Mouse (Mus musculus) brain, adult 2 months (tissue): ENCODE results near the gene Pip4p1.
"Not testable (repeated sequence)": the region's sequence is repeated elsewhere in the genome, so short reads cannot be mapped to it uniquely, and the experiment has no call there.

Source experiments
- DNase-seq: peaks from one replicate; pipeline ENCODE4 v3.0.0; 2011; ENCODE audit warnings: low read depth, low spot score

Gene Pip4p1

DNA sequence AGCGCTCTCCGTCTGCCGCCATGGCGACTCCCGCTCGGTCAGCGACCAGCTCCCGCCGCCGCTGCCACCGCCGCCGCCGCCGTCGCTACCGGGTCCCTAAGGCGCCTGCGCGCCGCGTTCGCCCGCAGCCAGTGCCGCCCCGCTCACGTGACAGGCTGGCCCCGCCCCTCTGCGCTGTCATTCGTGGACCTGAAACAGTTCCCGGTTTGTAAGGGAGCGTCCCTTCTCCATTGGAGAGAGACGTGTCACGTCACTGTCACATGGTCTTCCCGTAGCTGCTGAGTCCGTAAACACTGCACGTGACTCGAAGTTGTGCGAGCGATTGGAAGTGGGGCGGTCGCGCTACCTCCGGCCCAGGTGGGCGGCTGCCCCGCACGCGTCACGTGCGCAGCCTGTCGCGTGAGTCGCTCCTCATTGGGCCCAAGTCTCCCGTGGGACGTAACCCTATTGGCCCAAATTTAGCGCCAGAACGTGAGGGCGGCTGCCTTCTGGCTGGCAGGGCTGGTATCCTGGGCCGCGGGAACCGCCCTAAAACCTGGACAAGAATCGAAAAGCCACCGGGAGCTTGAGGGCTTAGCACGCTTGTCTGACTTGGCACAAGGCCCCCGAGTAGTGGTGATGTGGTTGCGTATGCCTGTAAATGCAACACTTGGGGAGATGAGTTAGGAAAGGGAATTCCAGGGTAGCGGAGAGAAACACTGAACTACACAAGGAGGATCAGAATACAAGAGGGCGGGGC, at the start of gene Pip4p1, which contains the start of gene Pnp:
TSS of gene Pip4p1 (minus strand) at position 103 of the 739 bp plus-strand sequence.
TSS of gene Pnp (plus strand) at position 329 of the 739 bp plus-strand sequence.
- peak; percentile 100 for DNase-seq

DNA sequence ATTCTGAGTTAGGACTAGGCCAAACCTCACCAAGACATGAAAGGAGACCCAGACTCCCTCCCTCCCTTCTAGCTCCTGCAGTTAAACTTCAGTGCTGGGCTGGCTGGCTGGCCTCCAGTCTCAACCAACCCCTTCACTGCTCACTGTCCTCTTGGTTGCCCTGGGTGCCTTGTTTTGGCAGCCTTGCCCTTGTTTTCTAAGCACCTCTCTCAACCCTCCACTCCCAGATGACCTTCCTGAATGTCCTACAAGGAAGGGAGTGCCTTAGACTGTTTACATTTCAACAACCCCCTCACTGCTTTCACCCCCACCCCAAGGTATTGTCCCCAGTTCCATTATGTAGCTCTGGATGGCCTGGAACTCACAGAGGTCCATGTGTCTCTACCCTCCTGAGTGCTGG, 49.0 kb upstream of the Pip4p1 start:
- no peak for DNase-seq

DNA sequence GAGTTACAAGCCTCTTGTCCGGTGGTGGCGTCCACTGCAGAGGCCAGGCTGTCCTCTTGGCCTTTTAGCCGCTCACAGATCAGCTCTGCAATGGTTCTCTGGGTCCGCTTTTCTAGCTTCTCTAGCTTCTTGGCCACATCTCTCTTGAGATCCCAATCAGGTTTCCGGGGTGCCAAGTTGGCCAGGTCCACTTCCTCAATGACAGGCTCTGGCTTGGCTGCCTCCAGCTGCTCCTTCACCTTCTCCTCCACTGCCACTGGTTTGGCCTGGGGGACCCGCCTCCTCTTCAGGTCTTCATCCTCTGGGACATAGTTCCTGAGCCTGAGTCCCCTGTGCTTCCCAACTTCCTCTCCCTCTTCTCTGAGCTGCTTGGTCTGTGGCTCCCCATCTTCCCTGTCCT, 47.8 kb upstream of the Pip4p1 start:
- peak; percentile 9 for DNase-seq

DNA sequence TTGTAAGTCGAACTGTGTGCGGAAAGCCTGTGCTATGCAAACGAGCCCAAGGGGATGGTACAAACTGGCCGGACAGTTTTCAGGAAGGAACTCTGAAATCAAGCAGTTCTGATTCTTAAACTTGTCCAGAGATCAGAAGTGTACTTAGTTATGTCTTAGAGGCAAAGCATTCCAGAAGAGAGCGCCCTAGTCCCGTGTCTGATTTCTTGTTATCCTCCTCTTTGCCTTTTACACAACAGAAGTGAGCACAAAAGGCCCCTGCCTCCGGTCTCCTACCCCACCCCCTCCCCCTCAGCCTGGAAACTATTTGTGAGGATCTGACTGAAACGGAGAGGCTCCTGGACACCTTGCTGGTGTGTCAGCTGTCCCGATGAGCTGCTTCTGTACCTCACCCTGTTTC, 46.0 kb upstream of the Pip4p1 start:
- no peak for DNase-seq

DNA sequence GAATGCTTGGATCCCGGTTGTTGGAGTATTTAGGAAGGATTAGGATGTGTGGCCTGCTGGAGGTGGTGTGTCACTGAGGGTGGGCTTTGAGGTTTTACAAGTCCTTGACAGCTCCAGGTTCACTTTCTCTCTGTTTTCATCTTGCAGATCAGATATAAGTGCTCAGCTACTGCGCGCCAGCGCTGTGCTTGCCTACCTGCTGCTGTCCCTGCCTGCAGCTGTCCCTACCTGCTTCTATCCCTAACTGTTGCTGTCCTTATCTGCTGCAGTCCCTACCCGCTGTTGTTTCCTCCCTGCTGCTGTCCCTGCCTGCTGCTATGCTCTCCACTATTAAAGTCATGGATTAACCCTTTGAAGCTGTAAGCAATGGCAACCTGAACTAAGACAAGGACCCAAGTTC, 44.3 kb upstream of the Pip4p1 start:
- DNase-seq: no peak

DNA sequence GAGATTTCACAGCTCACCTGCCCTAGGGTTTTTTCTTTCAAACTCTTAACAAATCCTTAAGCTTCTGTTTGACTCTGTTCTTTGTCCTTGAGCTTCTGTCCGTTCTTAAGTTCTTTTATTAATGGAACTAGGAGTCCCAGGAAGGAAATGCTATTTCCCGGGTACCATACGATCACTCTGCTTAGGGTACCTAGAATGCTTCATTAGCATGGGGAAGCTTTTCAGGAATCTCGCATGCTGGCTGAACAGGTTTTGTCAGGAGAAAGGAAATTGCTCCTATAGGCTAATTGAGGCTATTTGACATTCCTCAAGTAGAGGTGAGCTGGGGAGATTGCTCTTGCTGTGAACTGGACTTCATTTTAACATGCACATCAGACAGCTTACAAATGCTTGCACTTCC, 43.0 kb upstream of the Pip4p1 start:
- DNase-seq: no peak

DNA sequence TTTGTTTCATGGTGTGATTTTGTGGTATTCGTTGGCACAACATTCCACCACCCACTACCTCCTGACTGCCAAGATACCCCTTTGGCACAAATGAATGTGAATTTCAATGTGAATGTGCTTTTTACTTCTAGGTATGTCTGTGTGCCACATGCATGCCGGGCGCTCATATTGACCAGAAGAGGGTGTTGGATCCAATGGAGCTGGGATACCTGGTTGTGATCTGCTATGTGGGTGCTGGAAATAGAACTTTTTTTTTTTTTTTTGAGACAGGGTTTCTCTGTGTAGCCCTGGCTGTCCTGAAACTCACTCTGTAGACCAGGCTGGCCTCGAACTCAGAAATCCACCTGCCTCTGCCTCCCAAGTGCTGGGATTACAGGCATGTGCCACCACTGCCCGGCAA, 42.4 kb upstream of the Pip4p1 start:
- DNase-seq: not testable (repeated sequence)

DNA sequence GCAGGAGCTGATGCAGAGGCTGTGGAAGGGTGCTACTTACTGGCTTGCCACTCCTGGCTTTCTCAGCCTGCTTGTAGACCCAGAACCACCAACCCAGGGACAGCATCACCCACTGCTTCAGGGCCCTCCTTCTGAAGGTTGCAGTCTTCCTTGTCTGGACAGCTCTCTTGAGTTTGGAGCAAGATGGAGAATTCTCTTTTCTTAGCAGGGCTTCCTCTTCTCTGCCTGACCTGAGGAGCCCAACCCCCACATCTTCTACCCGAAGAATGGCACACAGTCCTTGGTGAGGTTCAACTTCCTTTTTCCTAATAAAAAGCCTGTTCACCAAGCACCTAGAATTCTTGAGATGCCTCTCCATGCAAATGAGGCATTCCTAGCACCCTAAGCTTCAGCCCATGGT, 40.2 kb upstream of the Pip4p1 start:
- peak; percentile 10 for DNase-seq

DNA sequence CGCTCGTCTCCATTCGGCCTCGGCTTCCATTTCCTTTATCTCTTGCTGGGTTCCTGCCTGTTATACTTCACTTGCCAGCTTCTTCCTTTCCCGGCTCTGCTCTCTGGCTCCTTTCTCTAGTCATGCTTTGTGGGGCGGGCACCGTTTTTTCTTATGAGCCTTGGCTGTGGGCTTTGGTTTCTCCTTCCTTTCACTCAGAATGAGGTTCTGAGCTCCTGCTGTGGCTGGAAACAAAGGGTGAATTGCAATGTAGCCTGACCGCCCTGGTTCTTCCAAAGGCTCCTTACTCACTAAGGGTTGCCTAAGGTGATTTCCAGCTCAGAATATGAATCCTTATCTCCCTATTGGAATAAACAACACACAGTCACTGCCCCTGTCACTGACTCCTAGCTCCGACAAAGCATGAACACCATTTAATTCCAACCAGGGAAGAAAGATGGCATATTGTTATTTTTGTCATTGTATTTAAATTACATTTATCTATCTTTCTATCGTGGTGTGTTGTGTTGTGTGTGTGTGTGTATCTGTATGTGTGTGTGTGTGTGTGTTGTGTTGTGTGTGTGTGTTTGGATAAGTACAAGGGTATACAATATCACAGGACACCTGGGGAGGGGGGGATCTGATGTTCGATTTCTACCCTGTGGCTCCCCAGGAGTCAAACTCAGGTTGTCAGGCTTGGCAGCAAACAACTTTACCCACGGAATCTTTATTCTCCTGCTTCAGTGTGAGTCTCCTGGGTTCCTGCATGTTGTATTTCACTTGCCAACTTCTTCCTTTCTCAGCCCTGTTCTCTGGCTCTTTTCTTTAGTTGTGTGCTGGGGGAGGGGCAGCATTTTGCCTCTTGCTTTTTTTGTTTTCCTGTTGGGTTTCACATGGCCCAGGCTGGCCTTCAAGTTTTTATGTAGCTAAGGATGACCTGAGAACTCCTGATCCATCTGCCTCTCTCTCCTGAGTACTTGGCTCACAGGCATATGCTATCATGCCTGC, 39.2 kb upstream of the Pip4p1 start:
- peak; percentile 71 for DNase-seq

DNA sequence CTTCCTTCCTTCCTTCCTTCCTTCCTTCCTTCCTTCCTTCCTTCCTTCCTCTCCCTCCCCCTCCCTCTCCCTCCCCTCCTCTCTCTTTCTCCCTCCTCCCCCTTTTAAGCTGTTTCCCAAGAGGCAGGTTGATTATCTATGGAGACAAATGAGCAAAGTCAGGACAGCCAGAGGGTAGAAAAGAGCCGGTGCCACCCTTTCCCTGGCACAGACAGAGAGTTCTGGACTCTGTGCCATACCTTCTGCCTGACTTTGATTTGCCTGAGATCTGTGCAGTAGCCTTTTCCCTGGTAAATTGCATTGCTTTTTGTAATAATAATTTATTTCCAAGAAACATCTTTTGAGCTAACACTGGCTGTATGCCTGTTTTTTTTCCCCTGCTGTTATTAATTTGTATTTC, 38.4 kb upstream of the Pip4p1 start:
- peak; percentile 20 for DNase-seq

DNA sequence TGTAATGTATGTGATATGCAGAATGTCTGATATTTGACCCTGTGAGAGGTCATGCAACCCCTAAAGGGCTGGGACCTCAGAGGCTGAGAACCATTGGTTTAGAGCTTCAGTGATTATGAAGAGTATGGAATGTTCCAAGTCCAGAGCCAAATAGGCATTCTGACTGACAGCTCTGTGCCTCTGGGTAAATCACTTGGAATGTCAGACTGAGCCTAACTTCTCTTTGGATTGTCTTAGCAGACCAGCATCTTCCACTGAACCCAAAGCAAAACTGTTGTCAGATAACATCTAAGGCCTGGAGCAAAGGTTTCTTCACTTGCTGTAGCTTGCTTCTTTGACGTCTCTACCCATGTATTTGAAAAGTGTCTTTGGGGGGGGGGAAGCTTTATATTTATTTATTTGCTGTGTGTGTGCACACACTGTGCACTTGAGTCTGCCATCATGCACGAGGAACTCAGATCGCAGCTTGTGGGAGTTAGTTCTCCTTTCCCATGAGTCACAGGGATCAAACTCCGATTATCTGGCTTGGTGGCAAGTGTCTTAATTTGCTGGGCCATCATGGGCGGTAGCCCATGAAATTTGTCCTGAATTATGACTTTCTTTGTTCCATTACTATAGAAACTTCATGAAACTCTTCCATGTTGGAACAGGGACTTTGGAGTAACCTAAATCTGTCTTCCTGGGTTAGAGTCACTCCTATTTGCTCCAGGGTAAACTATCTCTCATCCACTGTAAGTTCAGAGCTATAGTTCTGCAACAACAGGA, 37.7 kb upstream of the Pip4p1 start:
- no peak for DNase-seq

DNA sequence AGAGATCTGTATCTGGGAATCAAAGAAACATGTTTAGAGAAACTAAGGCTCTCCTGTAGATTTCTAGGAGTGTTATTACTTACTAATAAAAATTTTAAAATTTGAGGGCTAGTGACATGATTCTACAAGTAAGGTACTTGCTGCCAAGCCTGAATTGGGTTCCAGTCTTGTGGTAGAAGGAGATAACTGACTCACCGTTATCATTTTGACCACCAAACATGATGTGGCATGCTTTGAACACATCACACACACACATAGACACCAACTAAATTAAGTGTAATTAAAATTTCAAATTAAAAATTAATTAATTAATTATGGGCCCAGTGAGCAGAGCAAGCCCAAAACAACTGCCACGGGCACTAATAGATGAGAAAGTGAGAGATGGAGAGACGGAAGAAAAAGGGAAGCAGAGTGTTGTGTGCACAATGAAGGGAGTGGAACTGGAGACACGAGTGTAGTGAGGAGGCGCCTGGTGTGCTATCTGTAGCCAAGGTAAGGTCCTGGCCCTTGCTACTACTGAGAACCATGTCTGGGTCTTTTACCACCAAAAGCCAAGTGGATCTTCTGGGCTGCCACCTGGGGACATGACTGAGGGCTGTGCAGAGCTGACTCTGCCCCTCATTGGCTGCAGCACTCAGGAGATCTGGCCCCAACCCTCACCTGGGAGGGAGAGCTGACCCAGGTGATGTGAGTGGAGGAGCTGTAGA, 27.8 kb upstream of the Pip4p1 start:
- not testable (repeated sequence) for DNase-seq

DNA sequence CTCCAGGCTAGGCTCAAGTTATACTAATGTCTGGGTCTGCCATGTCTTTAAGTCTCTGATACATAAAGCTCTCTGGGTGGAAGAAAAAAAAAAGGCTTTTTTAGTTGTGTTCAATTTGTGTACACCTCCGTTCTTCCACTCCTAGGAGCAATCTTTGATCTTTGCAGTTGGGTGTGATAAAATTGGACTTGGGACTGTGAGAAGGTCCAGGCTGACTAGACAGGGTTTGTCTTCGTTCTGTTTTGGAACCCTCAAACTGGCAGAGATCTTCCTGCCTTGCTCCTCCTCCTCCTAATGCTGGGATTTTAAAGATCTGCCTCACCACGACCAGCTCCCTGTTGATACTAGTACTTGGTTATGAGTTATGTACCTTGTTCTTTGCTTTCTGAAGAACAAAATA, 26.5 kb upstream of the Pip4p1 start:
- DNase-seq: not testable (repeated sequence)

DNA sequence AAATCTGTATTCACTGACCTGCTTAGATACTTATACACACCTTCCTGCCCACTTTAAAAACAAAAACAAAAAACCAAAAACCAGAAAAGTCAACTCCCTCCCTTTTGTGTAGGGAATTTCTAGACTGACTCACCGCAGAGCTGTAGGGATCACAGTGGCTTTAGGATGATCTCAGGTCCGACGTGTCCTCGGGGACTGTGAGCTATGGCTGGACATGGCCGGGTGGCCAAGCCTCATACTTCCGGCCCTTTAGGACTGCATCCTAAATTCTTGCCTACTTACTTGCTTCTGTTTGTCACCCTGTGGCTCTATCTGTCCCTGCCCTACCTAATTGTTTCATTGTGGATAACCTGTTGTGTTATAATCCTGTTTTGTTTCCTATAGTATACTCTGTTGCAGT, 26.1 kb upstream of the Pip4p1 start:
- not testable (repeated sequence) for DNase-seq

DNA sequence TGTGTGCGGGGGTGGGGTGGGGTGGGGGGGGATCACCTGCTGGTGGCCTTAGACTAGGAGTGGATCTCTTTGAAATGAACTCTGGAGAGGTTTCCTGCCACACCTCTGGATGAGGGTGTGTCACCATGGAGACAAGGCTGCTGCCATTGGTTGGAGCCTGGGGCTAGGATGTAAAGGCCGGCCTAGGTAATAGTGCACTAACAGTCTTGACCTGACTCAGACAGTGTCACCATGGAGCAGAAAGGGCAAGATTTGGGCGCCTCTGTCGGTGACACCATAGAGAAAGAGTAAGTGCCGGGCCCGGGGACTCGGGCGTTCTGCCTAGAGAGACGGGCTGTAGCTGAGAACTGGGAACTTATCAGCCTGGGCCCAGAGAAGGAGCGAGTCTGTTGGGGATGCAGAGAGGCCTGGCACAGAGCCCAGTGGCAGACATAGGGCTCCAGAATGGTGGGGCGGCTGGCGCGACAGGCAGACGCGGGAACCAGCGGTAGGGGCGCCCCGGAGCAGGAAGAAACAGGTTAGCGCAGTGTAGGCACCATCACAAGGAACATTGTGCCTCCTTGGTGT, 25.4 kb upstream of the Pip4p1 start, which contains the start of gene Pnp2:
TSS of gene Pnp2 (plus strand) at position 51 of the 567 bp plus-strand sequence.
- DNase-seq: not testable (repeated sequence)

DNA sequence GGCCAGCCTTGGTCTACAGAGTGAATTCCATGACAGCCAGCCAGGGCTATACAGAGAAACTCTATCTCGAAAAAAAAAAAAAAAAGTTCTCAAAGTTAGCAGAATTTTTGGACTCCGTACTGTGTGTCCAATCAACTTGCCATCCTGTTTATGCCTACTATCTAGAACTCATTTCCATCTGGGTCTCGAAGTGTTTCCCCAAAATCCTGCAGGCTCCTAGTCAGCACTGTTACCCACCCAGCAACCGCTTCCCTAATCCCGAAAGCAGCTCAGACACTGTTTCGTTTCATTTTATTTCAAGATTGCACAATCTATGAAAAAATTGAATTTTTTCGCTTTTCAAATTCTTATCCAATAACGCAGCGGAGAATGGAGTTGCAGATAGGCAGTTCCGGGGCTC, 24.8 kb upstream of the Pip4p1 start:
- no peak for DNase-seq

DNA sequence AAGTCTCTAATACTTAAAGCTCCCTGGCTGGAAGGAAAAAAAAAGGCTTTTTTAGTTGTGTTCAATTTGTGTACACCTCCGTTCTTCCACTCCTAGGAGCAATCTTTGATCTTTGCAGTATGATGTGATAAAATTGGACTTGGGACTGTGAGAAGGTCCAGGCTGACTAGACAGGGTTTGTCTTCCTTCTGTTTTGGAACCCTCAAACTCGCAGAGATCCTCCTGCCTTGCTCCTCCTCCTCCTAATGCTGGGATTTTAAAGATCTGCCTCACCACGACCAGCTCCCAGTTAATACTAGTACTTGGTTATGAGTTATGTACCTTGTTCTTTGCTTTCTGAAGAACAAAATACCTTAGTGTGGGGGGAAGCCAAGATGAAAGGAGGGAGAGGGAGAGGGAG, 14.9 kb upstream of the Pip4p1 start:
- not testable (repeated sequence) for DNase-seq

DNA sequence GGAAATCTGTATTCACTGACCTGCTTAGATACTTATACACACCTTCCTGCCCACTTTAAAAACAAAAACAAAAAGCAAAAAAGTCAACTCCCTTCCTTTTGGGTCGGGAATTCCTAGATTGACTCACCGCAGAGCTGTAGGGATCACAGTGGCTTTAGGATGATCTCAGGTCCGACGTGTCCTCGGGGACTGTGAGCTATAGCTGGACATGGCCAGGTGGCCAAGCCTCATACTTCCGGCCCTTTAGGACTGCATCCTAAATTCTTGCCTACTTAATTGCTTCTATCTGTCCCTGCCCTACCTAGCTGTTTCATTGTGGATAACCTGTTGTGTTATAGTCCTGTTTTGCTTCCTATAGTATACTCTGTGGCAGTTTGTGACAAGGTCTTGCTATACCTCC, 14.4 kb upstream of the Pip4p1 start:
- DNase-seq: not testable (repeated sequence)

DNA sequence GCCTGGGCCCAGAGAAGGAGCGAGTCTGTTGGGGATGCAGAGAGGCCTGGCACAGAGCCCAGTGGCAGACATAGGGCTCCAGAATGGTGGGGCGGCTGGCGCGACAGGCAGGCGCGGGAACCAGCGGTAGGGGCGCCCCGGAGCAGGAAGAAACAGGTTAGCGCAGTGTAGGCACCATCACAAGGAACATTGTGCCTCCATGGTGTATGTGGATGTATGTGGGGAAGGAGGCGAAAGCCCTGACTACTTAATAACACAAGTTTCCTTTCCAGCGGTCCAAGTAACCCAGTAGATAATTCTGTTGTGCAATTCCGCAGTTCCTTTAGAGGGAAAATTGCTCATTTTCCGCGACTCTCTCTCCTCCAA, 14.0 kb upstream of the Pip4p1 start:
- not testable (repeated sequence) for DNase-seq

DNA sequence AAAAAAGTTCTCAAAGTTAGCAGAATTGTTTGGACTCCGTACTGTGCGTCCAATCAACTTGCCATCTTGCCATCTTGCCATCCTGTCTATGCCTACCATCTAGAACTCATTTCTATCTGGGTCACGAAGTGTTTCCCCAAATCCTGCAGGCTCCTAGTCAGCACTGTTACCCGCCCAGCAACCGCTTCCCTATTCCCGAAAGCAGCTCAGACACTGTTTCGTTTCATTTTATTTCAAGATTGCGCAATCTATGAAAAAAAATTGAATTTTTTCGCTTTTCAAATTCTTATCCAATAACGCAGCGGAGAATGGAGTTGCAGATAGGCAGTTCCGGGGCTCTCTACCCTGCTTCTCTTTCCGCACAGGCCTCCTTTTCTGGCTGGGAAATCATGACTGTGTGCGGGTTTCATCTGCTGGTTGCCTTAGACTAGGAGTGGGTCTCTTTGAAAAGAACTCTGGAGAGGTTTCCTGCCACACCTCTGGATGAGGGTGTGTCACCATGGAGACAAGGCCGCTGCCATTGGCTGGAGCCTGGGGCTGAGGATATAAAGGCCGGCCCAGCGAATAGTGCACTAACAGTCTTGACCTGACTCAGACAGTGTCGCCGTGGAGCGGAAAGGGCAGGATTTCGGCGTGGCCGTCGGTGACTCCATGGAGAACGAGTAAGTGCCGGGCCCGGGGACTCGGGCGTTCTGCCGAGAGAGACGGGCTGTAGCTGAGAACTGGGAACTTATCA, 13.4 kb upstream of the Pip4p1 start, which contains the start of gene Gm49342:
TSS of gene Gm49342 (plus strand) at position 586 of the 736 bp plus-strand sequence.
- DNase-seq: peak; percentile 96
